8 mouse cellular contexts compared by ENCODE assay signal in the genomic region with DNA sequence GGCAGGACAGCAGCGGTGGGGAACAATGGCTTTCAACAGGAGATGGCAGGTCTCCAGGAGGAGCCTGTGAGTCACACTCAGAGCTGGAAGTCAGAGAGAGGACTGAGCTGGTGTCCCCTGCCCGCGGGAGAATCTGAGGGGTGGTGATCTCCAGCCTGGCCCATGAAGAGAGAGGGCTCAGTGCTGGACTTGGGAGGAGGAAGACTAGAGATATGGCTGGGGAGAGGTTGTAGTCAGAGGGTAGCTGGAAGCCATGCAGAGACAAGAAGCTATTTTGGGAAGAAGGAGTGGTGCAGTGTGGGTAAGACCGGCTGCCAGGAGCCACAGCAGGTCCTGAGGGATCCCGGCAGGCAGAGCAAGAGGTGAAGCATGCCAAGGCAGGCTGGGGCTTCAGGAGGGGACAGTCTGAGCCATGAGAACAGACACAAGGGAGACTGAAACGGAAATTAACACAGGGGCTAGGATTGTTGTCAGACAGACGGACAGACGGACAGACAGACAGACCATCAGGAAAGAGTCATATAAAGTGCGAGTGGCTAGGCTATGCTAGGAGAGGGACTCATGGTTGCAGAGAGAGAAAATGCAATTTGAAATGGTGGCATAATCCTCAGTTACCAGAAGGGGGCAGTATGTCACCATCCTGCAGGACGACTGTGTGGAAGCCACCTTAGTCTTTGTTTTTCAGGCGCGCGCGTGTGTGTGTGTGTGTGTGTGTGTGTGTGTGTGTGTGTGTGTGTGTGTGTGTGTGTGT. TPM values are rescaled to one million over a fixed set of nuclear protein-coding genes. Genes with fewer than 3 reads are reported as not detected.
DNase-seq lines count a peak whose midpoint lies in the region; ATAC-seq and TF ChIP-seq lines count a peak whose summit lies in the region.

No protein-coding gene starts in this region.

- H3K4me1 ChIP-seq in G1E (ENCODE audit: insufficient read depth, low read depth, low read length) = 0 out of 2 replicates have a peak, but pooled peaks cover 3% of the 10 kb centered on the region
- peaks cover 5% of the 10 kb centered on the region; the same call in 1 of the 2 replicates for H3K4me1 ChIP-seq in hindbrain, embryonic 15.5 days (replicated peaks)
- peaks cover 5% of the 10 kb centered on the region for H3K4me1 ChIP-seq in liver, embryonic 16.5 days (ENCODE audit: control insufficient read depth, low read depth, low read length)

- H3K27me3 ChIP-seq in G1E (ENCODE audit: insufficient read depth, low read length) = peaks cover 29% of the 10 kb centered on the region
- no peaks in the 10 kb centered on the region for H3K27me3 ChIP-seq in hindbrain, embryonic 15.5 days
- no peaks in the 10 kb centered on the region for H3K27me3 ChIP-seq in liver, embryonic 16.5 days (ENCODE audit: control insufficient read depth, insufficient read depth, low read depth, low read length)

- ATAC-seq in G1E (ENCODE audit: extremely low read depth, insufficient number of reproducible peaks, low FRiP score, poor library complexity, severe bottlenecking) = peak; percentile 57
- ATAC-seq in hindbrain, embryonic 15.5 days (ENCODE audit: low FRiP score, low read depth) = peak; percentile 65; the same call in 1 of the 2 replicates
- ATAC-seq in liver, embryonic 16.5 days (ENCODE audit: low read depth) = peak; percentile 35; the same call in 1 of the 2 replicates

- TF ChIP-seq CTCF in G1E (IDR thresholded peaks at IDR 0.05; ENCODE audit: low read depth, low read length) = peak; percentile 59
- peak; percentile 73 for TF ChIP-seq CTCF in gastrocnemius, adult 2 months (IDR thresholded peaks at IDR 0.05)

- no peak overlapping the region for H3K9ac ChIP-seq in hindbrain, embryonic 15.5 days
- H3K9ac ChIP-seq in liver, embryonic 16.5 days (ENCODE audit: low read depth, low read length) = no peak overlapping the region

- no peak overlapping the region for H3K4me2 ChIP-seq in hindbrain, embryonic 15.5 days
- no peak overlapping the region for H3K4me2 ChIP-seq in liver, embryonic 16.5 days (ENCODE audit: low read depth, low read length)

- intact Hi-C loops in gastrocnemius, adult 2 months (cut with DNase I) = loop anchor here (1.0 kb wide), 2 partner anchors 46 to 71 kb away; no protein-coding TSS in a partner anchor

- no peaks in the 10 kb centered on the region for H3K36me3 ChIP-seq in G1E (replicated peaks)
- no peaks in the 10 kb centered on the region for H3K36me3 ChIP-seq in hindbrain, embryonic 15.5 days
- no peaks in the 10 kb centered on the region for H3K36me3 ChIP-seq in liver, embryonic 16.5 days (ENCODE audit: control insufficient read depth, insufficient read depth)

- 24% methylated on average over 14 of the region's 14 CpGs for WGBS in hindbrain, embryonic 15.5 days
- 17% methylated on average over 11 of the region's 14 CpGs for WGBS in liver, embryonic 16.5 days (ENCODE audit: insufficient replicate concordance)

- peak overlapping the region; percentile 91 for H3K27ac ChIP-seq in gastrocnemius, adult 2 months
- no peak overlapping the region for H3K27ac ChIP-seq in hindbrain, embryonic 15.5 days (replicated peaks)
- no peak overlapping the region for H3K27ac ChIP-seq in liver, embryonic 16.5 days (ENCODE audit: low read length)

- H3K4me3 ChIP-seq in G1E (ENCODE audit: low read depth, low read length) = no peak overlapping the region
- H3K4me3 ChIP-seq in gastrocnemius, adult 2 months = peak overlapping the region; percentile 52
- H3K4me3 ChIP-seq in hindbrain, embryonic 15.5 days = no peak overlapping the region
- no peak overlapping the region for H3K4me3 ChIP-seq in liver, embryonic 16.5 days (ENCODE audit: low read depth, low read length)

- no peaks in the 10 kb centered on the region for H3K9me3 ChIP-seq in G1E (replicated peaks)
- H3K9me3 ChIP-seq in hindbrain, embryonic 15.5 days = no peaks in the 10 kb centered on the region
- no peaks in the 10 kb centered on the region for H3K9me3 ChIP-seq in liver, embryonic 16.5 days (replicated peaks; ENCODE audit: control insufficient read depth, low read length)

- DNase-seq in kidney, adult 18-20 months = peak; percentile 23
- DNase-seq in kidney, adult 8-10 months = no peak
- DNase-seq in G1E (ENCODE audit: low spot score) = peak; percentile 41
- DNase-seq in cerebellum, adult 9-10 months = peak; percentile 81
- peak; percentile 80 for DNase-seq in gastrocnemius, adult 2 months
- DNase-seq in skeletal muscle tissue, adult 2 months (ENCODE audit: low read depth, low spot score) = peak; percentile 86

RNA-seq across cellular contexts. Expression of gene Xirp1, which starts 4.2 kb away (rescaled TPM):
- not detected in 2 replicates for total RNA-seq in G1E (2014; fragmentation: Nextera tagmentation)
- 0.05 and 0.06 TPM in 2 replicates for total RNA-seq in G1E (2017)
- polyA plus RNA-seq in G1E (2012) = not detected in 2 replicates
- total RNA-seq in gastrocnemius, adult 2 months (2021) = 100 to 1,000 TPM in 1 of 2 experiments, 10 to 100 TPM in 1; 70.1 to 116 TPM
- polyA plus RNA-seq in hindbrain, embryonic 15.5 days (2015; fragmentation: Nextera tagmentation; extraction: Ambion mirVana) = not detected in 2 replicates
- 0.15 and 0.26 TPM in 2 replicates for polyA plus RNA-seq in liver, embryonic 16.5 days (2015; fragmentation: Nextera tagmentation; extraction: Ambion mirVana)

RNA-seq across cellular contexts. Expression of gene Cx3cr1, which starts 42.1 kb away (rescaled TPM):
- total RNA-seq in G1E (2014; fragmentation: Nextera tagmentation) (not detected in 2 replicates), G1E (2017) (0.22 TPM in 1 of 2 replicates, not detected in the other)
- not detected in 2 replicates for polyA plus RNA-seq in G1E (2012)
- under 1 TPM; 0.15 to 0.20 TPM for total RNA-seq in gastrocnemius, adult 2 months (2021)
- 9.9 and 10.0 TPM in 2 replicates for polyA plus RNA-seq in hindbrain, embryonic 15.5 days (2015; fragmentation: Nextera tagmentation; extraction: Ambion mirVana)
- polyA plus RNA-seq in liver, embryonic 16.5 days (2015; fragmentation: Nextera tagmentation; extraction: Ambion mirVana) = 3.1 and 3.2 TPM in 2 replicates

RNA-seq across cellular contexts. Expression of gene Csrnp1, which starts 43.1 kb away (rescaled TPM):
- total RNA-seq in G1E (2014; fragmentation: Nextera tagmentation) (17.0 and 26.5 TPM in 2 replicates), G1E (2017) (17.3 and 19.9 TPM in 2 replicates)
- 35.0 and 44.1 TPM in 2 replicates for polyA plus RNA-seq in G1E (2012)
- total RNA-seq in gastrocnemius, adult 2 months (2021) = 10 to 100 TPM in 1 of 2 experiments, 1 to 10 TPM in 1; 5.9 to 12.0 TPM
- 1.6 and 1.7 TPM in 2 replicates for polyA plus RNA-seq in hindbrain, embryonic 15.5 days (2015; fragmentation: Nextera tagmentation; extraction: Ambion mirVana)
- 2.5 and 3.3 TPM in 2 replicates for polyA plus RNA-seq in liver, embryonic 16.5 days (2015; fragmentation: Nextera tagmentation; extraction: Ambion mirVana)

Comparison
In these comparisons a context has a peak if more than half of its experiments do, and no peak if none do; other contexts are left out.
1. DNase-seq: peak in kidney, adult 18-20 months (single experiment), G1E (single experiment), cerebellum, adult 9-10 months (single experiment), gastrocnemius, adult 2 months (single experiment) and skeletal muscle tissue, adult 2 months (single experiment); none in kidney, adult 8-10 months (0 of 2).
2. Peak in every context shown above with its lines, with median percentiles within 50 percentile points of each other: ATAC-seq.